Mouse (Mus musculus): Measurements from ENCODE around the gene Tspan11.

- TF ChIP-seq CHD2 (IDR thresholded peaks at IDR 0.05; ENCODE audit: low read length) (no peak), GABPA (IDR thresholded peaks at IDR 0.05; ENCODE audit: insufficient replicate concordance, low read depth, low read length) (no peak), CTCF (conservative IDR thresholded peaks at IDR 0.05 in 1 of 2, IDR thresholded peaks at IDR 0.05 in 1 of 2; ENCODE audit: low read depth in 2 of 2, low read length in 2 of 2) (no peak), PAX5 (IDR thresholded peaks at IDR 0.05; ENCODE audit: low read length) (no peak), MAX (IDR thresholded peaks at IDR 0.05; ENCODE audit: low read length) (no peak), POLR2A (IDR thresholded peaks at IDR 0.05; ENCODE audit: low read depth, low read length) (no peak), TCF12 (IDR thresholded peaks at IDR 0.05; ENCODE audit: low read depth, low read length) (no peak), USF1 (IDR thresholded peaks at IDR 0.05; ENCODE audit: low read depth, low read length) (no peak), BHLHE40 (IDR thresholded peaks at IDR 0.05; ENCODE audit: low read depth, low read length) (no peak), NRF1 (IDR thresholded peaks at IDR 0.05; ENCODE audit: low read depth, low read length) (no peak), MYC (IDR thresholded peaks at IDR 0.05; ENCODE audit: low read depth, low read length) (no peak), E2F4 (IDR thresholded peaks at IDR 0.05; ENCODE audit: insufficient replicate concordance, low read depth, low read length) (no peak), MAZ (IDR thresholded peaks at IDR 0.05; ENCODE audit: low read depth, low read length) (no peak)
Observed at GRCm38 (mm10) chr6:127894999-127895398, 7.6 kb downstream of the Tspan11 start.

Measured in CH12.LX (cell line).